Mouse (Mus musculus) forebrain, postnatal 0 days (tissue): ENCODE data around the gene 4921517D22Rik. TPM values are rescaled to one million over a fixed set of nuclear protein-coding genes. Genes with fewer than 3 reads are reported as not detected.
A peak's percentile ranks its signal among the peaks of the same experiment; 100 is the strongest.

Experiments used
- ATAC-seq: fragments of 200-750 bp; cut with Nextera tagmentation; 2 replicates; pipeline ENCODE4 v1.8.0; 2017; ENCODE audit warnings: mild to moderate bottlenecking, moderate library complexity
- DNase-seq: peaks from one replicate; pipeline ENCODE4 v3.0.0-alpha.2; 2015
- H3K27ac ChIP-seq: fragments of 300-500 bp; sonication (generic); 2 replicates; pipeline ENCODE4 v1.5.1; 2014; ENCODE audit warnings: low read depth, mild to moderate bottlenecking, antibody characterized with exemption, low read length, moderate library complexity, mixed read lengths
- H3K27me3 ChIP-seq: fragments of 300-500 bp; sonication (generic); 2 replicates; pipeline ENCODE4 v1.6.1; 2014; ENCODE audit warnings: mild to moderate bottlenecking, low read length, mixed read lengths; ENCODE audit not compliant: insufficient read depth
- H3K36me3 ChIP-seq: fragments of 300-500 bp; sonication (generic); 2 replicates; pipeline ENCODE4 v1.6.1; 2014; ENCODE audit warnings: mild to moderate bottlenecking, moderate library complexity; ENCODE audit not compliant: insufficient read depth
- H3K4me1 ChIP-seq: fragments of 300-500 bp; sonication (generic); 2 replicates; pipeline ENCODE4 v1.6.1; 2014; ENCODE audit warnings: antibody characterized with exemption; ENCODE audit not compliant: insufficient read depth
- H3K4me2 ChIP-seq: fragments of 300-500 bp; sonication (generic); 2 replicates; pipeline ENCODE4 v1.6.1; 2014; ENCODE audit warnings: low read depth, mild to moderate bottlenecking, moderate library complexity
- H3K4me3 ChIP-seq: fragments of 300-500 bp; sonication (generic); 2 replicates; pipeline ENCODE4 v1.5.1; 2014; ENCODE audit warnings: low read depth, low read length, mixed read lengths
- H3K9ac ChIP-seq: fragments of 300-500 bp; sonication (generic); 2 replicates; pipeline ENCODE4 v1.6.1; 2014; ENCODE audit warnings: mild to moderate bottlenecking
- H3K9me3 ChIP-seq: fragments of 300-500 bp; sonication (generic); 2 replicates; pipeline ENCODE4 v1.6.1; 2016; ENCODE audit warnings: low read length
- CTCF ChIP-seq: sonication (generic); IDR thresholded peaks from 2 replicates; pipeline ENCODE4 v1.5.1; 2016; ENCODE audit warnings: antibody characterized with exemption, control low read depth, low read depth
- WGBS: fragments of 180-500 bp; shearing (Covaris S2); extraction: QIAGEN DNeasy Blood & Tissue Kit; methylation state at CpG from one replicate; pipeline ENCODE4 v1.1.7; 2014; 5-methylcytosine and 5-hydroxymethylcytosine counted together
- polyA plus RNA-seq: library from polyadenylated mRNA; unstranded; fragments of >200 nt; fragmentation: Nextera tagmentation; extraction: Ambion mirVana; gene quantifications from 2 replicates; pipeline ENCODE4 v1.2.1, GENCODE M21; 2015
- total RNA-seq: library from RNA; depleted of rRNA; stranded (reverse); fragments of >200 nt; gene quantifications from 2 replicates; pipeline ENCODE4 v1.2.3, GENCODE M21; 2014

Gene 4921517D22Rik
- total and polyA plus RNA-seq, 2 experiments from 2014 or later = not detected

GRCm38 (mm10) chr13:59652651-59653050 lies 41.3 kb downstream of the 4921517D22Rik start:
- ATAC-seq (peak; percentile 81), DNase-seq (peak; percentile 66)
- H3K4me1 ChIP-seq = peaks cover 10% of the 10 kb centered on the region; the same call in 1 of the 2 replicates
- 21% methylated on average over 5 of the region's 5 CpGs for WGBS
- TF ChIP-seq CTCF = 0 out of 2 replicates have a peak, but pooled peaks have one; percentile 12
- H3K36me3 ChIP-seq = 0 out of 2 replicates have a peak, but pooled peaks cover 14% of the 10 kb centered on the region
- H3K9ac ChIP-seq = no peak overlapping the region
- H3K27ac ChIP-seq = peak overlapping the region; percentile 76
- no peak overlapping the region for H3K4me2 ChIP-seq
- no peaks in the 10 kb centered on the region for H3K27me3 ChIP-seq
- no peaks in the 10 kb centered on the region for H3K9me3 ChIP-seq
- no peak overlapping the region for H3K4me3 ChIP-seq

- no peak overlapping the region for H3K9ac ChIP-seq
- peaks cover 10% of the 10 kb centered on the region; the same call in 1 of the 2 replicates for H3K4me1 ChIP-seq
- H3K27ac ChIP-seq = no peak overlapping the region
- ATAC-seq (no peak), DNase-seq (no peak)
- H3K27me3 ChIP-seq = no peaks in the 10 kb centered on the region
- H3K4me2 ChIP-seq = no peak overlapping the region
- WGBS = 85% methylated on average over 5 of the region's 5 CpGs
- no peak for TF ChIP-seq CTCF
- peaks cover 18% of the 10 kb centered on the region; the same call in 1 of the 2 replicates for H3K36me3 ChIP-seq
- no peaks in the 10 kb centered on the region for H3K9me3 ChIP-seq
- no peak overlapping the region for H3K4me3 ChIP-seq
These were observed 44.1 kb downstream of the 4921517D22Rik start for GRCm38 (mm10) chr13:59649781-59650180.

- DNase-seq (no peak), ATAC-seq (no peak)
- TF ChIP-seq CTCF = no peak
- H3K27ac ChIP-seq = no peak overlapping the region
- H3K4me2 ChIP-seq = no peak overlapping the region
- H3K36me3 ChIP-seq = peaks cover 19% of the 10 kb centered on the region; the same call in 1 of the 2 replicates
- peaks cover 10% of the 10 kb centered on the region; the same call in 1 of the 2 replicates for H3K4me1 ChIP-seq
- H3K9ac ChIP-seq = no peak overlapping the region
- H3K4me3 ChIP-seq = no peak overlapping the region
- 86% methylated on average over 6 of the region's 6 CpGs for WGBS
- no peaks in the 10 kb centered on the region for H3K9me3 ChIP-seq
- H3K27me3 ChIP-seq = no peaks in the 10 kb centered on the region
These were observed 45.3 kb downstream of the 4921517D22Rik start for GRCm38 (mm10) chr13:59648598-59648997.

- Histone ChIP-seq H3K36me3 (peaks cover 22% of the 10 kb centered on the region), H3K27me3 (no peaks in the 10 kb centered on the region), H3K4me1 (0 out of 2 replicates have a peak, but pooled peaks cover 4% of the 10 kb centered on the region), H3K4me2 (no peak overlapping the region), H3K27ac (no peak overlapping the region), H3K4me3 (no peak overlapping the region), H3K9me3 (no peaks in the 10 kb centered on the region), H3K9ac (no peak overlapping the region)
- TF ChIP-seq CTCF = no peak
- 90% methylated on average over 6 of the region's 6 CpGs for WGBS
- DNase-seq (no peak), ATAC-seq (no peak)
These were observed 46.4 kb downstream of the 4921517D22Rik start for GRCm38 (mm10) chr13:59647484-59647883.

GRCm38 (mm10) chr13:59646674-59647244 lies 47.1 kb downstream of the 4921517D22Rik start:
- Histone ChIP-seq H3K27ac (no peak overlapping the region), H3K4me2 (no peak overlapping the region), H3K36me3 (peaks cover 27% of the 10 kb centered on the region), H3K4me3 (no peak overlapping the region), H3K9ac (no peak overlapping the region), H3K4me1 (no peaks in the 10 kb centered on the region), H3K27me3 (no peaks in the 10 kb centered on the region), H3K9me3 (no peaks in the 10 kb centered on the region)
- DNase-seq (no peak), ATAC-seq (no peak)
- TF ChIP-seq CTCF = no peak
- WGBS = 30% methylated on average over 11 of the region's 11 CpGs

- ATAC-seq (no peak), DNase-seq (no peak)
- Histone ChIP-seq H3K36me3 (peaks cover 27% of the 10 kb centered on the region), H3K9ac (no peak overlapping the region), H3K27me3 (no peaks in the 10 kb centered on the region), H3K4me2 (no peak overlapping the region), H3K27ac (no peak overlapping the region), H3K4me3 (no peak overlapping the region), H3K4me1 (no peaks in the 10 kb centered on the region), H3K9me3 (no peaks in the 10 kb centered on the region)
- TF ChIP-seq CTCF = no peak
- 92% methylated on average over 3 of the region's 3 CpGs for WGBS
These were observed 48.4 kb downstream of the 4921517D22Rik start for GRCm38 (mm10) chr13:59645491-59645890.

- Histone ChIP-seq H3K27ac (no peak overlapping the region), H3K27me3 (no peaks in the 10 kb centered on the region), H3K9ac (no peak overlapping the region), H3K9me3 (no peaks in the 10 kb centered on the region), H3K36me3 (peaks cover 15% of the 10 kb centered on the region), H3K4me1 (no peaks in the 10 kb centered on the region), H3K4me3 (no peak overlapping the region), H3K4me2 (no peak overlapping the region)
- ATAC-seq (no peak), DNase-seq (no peak)
- WGBS = 93% methylated on average over 2 of the region's 2 CpGs
- no peak for TF ChIP-seq CTCF
These were observed 51.1 kb downstream of the 4921517D22Rik start for GRCm38 (mm10) chr13:59642818-59643217.
